Mouse (Mus musculus) midbrain, postnatal 0 days (tissue): ENCODE data around the gene Tmbim4. TPM values are rescaled to one million over a fixed set of nuclear protein-coding genes. Genes with fewer than 3 reads are reported as not detected.

Source experiments
- ATAC-seq: fragments of 200-750 bp; cut with Nextera tagmentation; 2 replicates; pipeline ENCODE4 v1.8.0; 2017; ENCODE audit warnings: moderate number of reproducible peaks, mild to moderate bottlenecking, moderate TSS enrichment, moderate library complexity; ENCODE audit not compliant: low FRiP score
- DNase-seq: peaks from one replicate; pipeline ENCODE4 v3.0.0-alpha.2; 2015; ENCODE audit warnings: low spot score
- H3K27ac ChIP-seq: fragments of 300-500 bp; sonication (generic); 2 replicates; pipeline ENCODE4 v1.5.1; 2014; ENCODE audit warnings: low read depth, mild to moderate bottlenecking, low read length, mixed read lengths
- H3K27me3 ChIP-seq: fragments of 300-500 bp; sonication (generic); 2 replicates; pipeline ENCODE4 v1.6.1; 2014; ENCODE audit warnings: low read length, control low read depth, mixed read lengths; ENCODE audit not compliant: insufficient read depth
- H3K36me3 ChIP-seq: fragments of 300-500 bp; sonication (generic); 2 replicates; pipeline ENCODE4 v1.6.1; 2014; ENCODE audit warnings: low read length, control low read depth, mixed read lengths; ENCODE audit not compliant: insufficient read depth
- H3K4me1 ChIP-seq: fragments of 300-500 bp; sonication (generic); 2 replicates; pipeline ENCODE4 v1.6.1; 2014; ENCODE audit warnings: mild to moderate bottlenecking, control low read depth, antibody characterized with exemption, low read length, mixed read lengths; ENCODE audit not compliant: insufficient read depth
- H3K4me2 ChIP-seq: fragments of 300-500 bp; sonication (generic); 2 replicates; pipeline ENCODE4 v1.6.1; 2014; ENCODE audit warnings: low read depth, mild to moderate bottlenecking, low read length, mixed read lengths; ENCODE audit not compliant: poor library complexity, severe bottlenecking
- H3K4me3 ChIP-seq: fragments of 300-500 bp; sonication (generic); 2 replicates; pipeline ENCODE4 v1.5.1; 2014; ENCODE audit warnings: low read depth, mild to moderate bottlenecking, low read length, moderate library complexity
- H3K9ac ChIP-seq: fragments of 300-500 bp; sonication (generic); replicated peaks from 2 replicates; pipeline ENCODE4 v1.6.1; 2014; ENCODE audit warnings: mild to moderate bottlenecking, low read length, moderate library complexity, mixed read lengths; ENCODE audit not compliant: poor library complexity, severe bottlenecking
- H3K9me3 ChIP-seq: fragments of 300-500 bp; sonication (generic); 2 replicates; pipeline ENCODE4 v1.6.1; 2016; ENCODE audit warnings: low read length, control low read depth
- CTCF ChIP-seq: IDR thresholded peaks from 2 replicates; pipeline ENCODE4 v1.5.1; 2016; ENCODE audit warnings: antibody characterized with exemption, mild to moderate bottlenecking
- WGBS: fragments of 180-500 bp; shearing (Covaris S2); extraction: QIAGEN DNeasy Blood & Tissue Kit; methylation state at CpG from one replicate; pipeline ENCODE4 v1.1.7; 2014; 5-methylcytosine and 5-hydroxymethylcytosine counted together
- polyA plus RNA-seq: library from polyadenylated mRNA; unstranded; fragments of >200 nt; fragmentation: Nextera tagmentation; extraction: Ambion mirVana; gene quantifications from 2 replicates; pipeline ENCODE4 v1.2.1, GENCODE M21; 2015
- total RNA-seq: library from RNA; depleted of rRNA; stranded (reverse); fragments of >200 nt; gene quantifications from 2 replicates; pipeline ENCODE4 v1.2.3, GENCODE M21; 2014

Tmbim4 gene
- total and polyA plus RNA-seq, 2 experiments from 2014 or later = 70.6 to 109 TPM

DNA sequence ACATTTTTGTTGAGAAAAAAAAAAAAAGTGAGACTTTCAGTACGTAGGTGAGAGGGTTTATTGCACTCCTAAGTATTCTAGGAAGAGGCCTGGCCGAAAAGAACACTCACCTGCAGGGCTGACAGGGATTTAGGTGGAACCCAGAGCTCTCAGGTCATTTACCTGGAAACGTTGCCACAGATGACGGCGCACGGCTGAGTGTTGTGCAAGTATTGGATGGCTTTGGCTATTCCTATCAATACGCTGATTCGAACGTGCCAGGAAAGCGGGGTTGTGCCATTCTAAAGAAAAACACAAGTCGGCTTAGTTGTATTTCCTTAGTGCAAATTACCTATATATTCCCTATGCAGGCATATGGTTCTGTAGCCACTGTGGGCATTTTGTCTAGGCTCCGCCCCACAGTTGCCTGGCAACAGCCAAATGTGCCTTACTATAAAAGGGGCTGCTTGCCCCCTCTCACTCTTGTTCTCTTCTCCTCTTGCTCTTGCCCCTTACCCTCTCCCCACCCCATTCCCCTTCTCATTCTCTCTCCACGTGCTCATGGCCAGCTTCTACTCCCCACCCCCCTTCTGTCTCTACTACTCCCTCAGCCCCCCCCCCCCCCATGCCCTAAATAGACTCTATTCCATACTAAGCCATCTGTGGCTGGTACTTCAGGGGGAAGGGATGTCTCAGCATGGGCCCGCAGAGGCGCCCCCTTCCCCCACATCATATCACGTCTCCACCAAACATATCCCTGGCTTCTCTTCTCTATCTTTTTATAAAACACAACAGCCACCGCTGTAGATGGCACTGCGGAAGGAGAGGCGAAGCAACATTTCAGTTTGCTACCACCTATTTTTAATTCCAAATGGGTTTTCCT, 36.2 kb upstream of the Tmbim4 start:
- WGBS = 88% methylated on average over 19 of the region's 19 CpGs
- Histone ChIP-seq H3K9ac (no peak overlapping the region), H3K9me3 (no peaks in the 10 kb centered on the region), H3K27me3 (no peaks in the 10 kb centered on the region), H3K36me3 (no peaks in the 10 kb centered on the region), H3K4me3 (no peak overlapping the region), H3K4me1 (no peaks in the 10 kb centered on the region), H3K27ac (no peak overlapping the region), H3K4me2 (no peak overlapping the region)
- TF ChIP-seq CTCF = no peak
- DNase-seq (no peak), ATAC-seq (no peak)

GRCm38 (mm10) chr10:120165793-120166503, 35.4 kb upstream of the Tmbim4 start:
- Histone ChIP-seq H3K9me3 (no peaks in the 10 kb centered on the region), H3K27me3 (no peaks in the 10 kb centered on the region), H3K27ac (no peak overlapping the region), H3K4me3 (no peak overlapping the region), H3K4me2 (no peak overlapping the region), H3K9ac (no peak overlapping the region), H3K4me1 (no peaks in the 10 kb centered on the region), H3K36me3 (no peaks in the 10 kb centered on the region)
- no peak for TF ChIP-seq CTCF
- DNase-seq (no peak), ATAC-seq (no peak)
- WGBS = 95% methylated on average over 17 of the region's 17 CpGs

GRCm38 (mm10) chr10:120168070-120168469, 33.3 kb upstream of the Tmbim4 start:
- no peaks in the 10 kb centered on the region for H3K9me3 ChIP-seq
- H3K4me1 ChIP-seq = no peaks in the 10 kb centered on the region
- H3K9ac ChIP-seq = no peak overlapping the region
- 85% methylated on average over 1 of the region's 1 CpGs for WGBS
- no peak overlapping the region for H3K4me2 ChIP-seq
- no peak for DNase-seq
- no peaks in the 10 kb centered on the region for H3K27me3 ChIP-seq
- TF ChIP-seq CTCF = no peak
- ATAC-seq = no peak
- no peak overlapping the region for H3K4me3 ChIP-seq
- no peaks in the 10 kb centered on the region for H3K36me3 ChIP-seq
- no peak overlapping the region for H3K27ac ChIP-seq

- Histone ChIP-seq H3K4me1 (no peaks in the 10 kb centered on the region), H3K27ac (no peak overlapping the region), H3K36me3 (no peaks in the 10 kb centered on the region), H3K4me3 (no peak overlapping the region), H3K9ac (no peak overlapping the region), H3K4me2 (no peak overlapping the region), H3K27me3 (no peaks in the 10 kb centered on the region), H3K9me3 (no peaks in the 10 kb centered on the region)
- DNase-seq (no peak), ATAC-seq (no peak)
- no peak for TF ChIP-seq CTCF
- 56% methylated on average over 10 of the region's 10 CpGs for WGBS
These were observed 32.3 kb upstream of the Tmbim4 start for GRCm38 (mm10) chr10:120169064-120169463.

GRCm38 (mm10) chr10:120169841-120170240, 31.5 kb upstream of the Tmbim4 start:
- H3K36me3 ChIP-seq = no peaks in the 10 kb centered on the region
- H3K27me3 ChIP-seq = no peaks in the 10 kb centered on the region
- no peaks in the 10 kb centered on the region for H3K9me3 ChIP-seq
- no peak overlapping the region for H3K27ac ChIP-seq
- H3K4me2 ChIP-seq = no peak overlapping the region
- H3K9ac ChIP-seq = no peak overlapping the region
- no peak for TF ChIP-seq CTCF
- ATAC-seq (no peak), DNase-seq (no peak)
- 30% methylated on average over 5 of the region's 5 CpGs for WGBS
- no peaks in the 10 kb centered on the region for H3K4me1 ChIP-seq
- no peak overlapping the region for H3K4me3 ChIP-seq

DNA sequence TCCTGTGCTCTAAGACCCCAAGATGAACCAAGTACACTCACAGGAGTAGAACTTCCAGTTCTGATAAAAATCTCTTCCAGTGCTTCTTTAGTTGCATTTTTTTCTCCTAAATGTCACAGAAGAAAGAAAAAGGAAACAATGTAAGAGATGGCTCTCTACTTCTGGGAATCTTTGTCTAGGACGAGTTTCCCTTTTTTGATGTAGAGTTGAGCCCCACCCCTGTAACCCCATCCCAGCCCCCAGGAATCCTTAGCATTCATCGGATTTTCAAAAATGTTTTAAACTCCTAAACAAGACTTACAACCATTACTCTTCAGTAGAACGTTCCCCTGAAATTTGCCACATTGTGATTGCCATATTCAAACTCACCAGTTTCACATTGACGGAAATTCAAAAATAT, 31.1 kb upstream of the Tmbim4 start:
- DNase-seq (no peak), ATAC-seq (no peak)
- no peak for TF ChIP-seq CTCF
- no peak overlapping the region for H3K27ac ChIP-seq
- H3K9ac ChIP-seq = no peak overlapping the region
- H3K4me1 ChIP-seq = no peaks in the 10 kb centered on the region
- H3K36me3 ChIP-seq = no peaks in the 10 kb centered on the region
- no peak overlapping the region for H3K4me2 ChIP-seq
- no peak overlapping the region for H3K4me3 ChIP-seq
- WGBS = 66% methylated on average over 4 of the region's 4 CpGs
- no peaks in the 10 kb centered on the region for H3K27me3 ChIP-seq
- no peaks in the 10 kb centered on the region for H3K9me3 ChIP-seq
